Mouse (Mus musculus): Measurements from ENCODE around the gene Mchr1. TPM values are rescaled to one million over a fixed set of nuclear protein-coding genes. Genes with fewer than 3 reads are reported as not detected.

The Mchr1 gene
- total and polyA plus RNA-seq, 3 experiments, result not detected

GRCm38 (mm10) chr15:81246890-81247289, 11.6 kb downstream of the Mchr1 start:
- no peak for DNase-seq (ENCODE audit: extremely low read depth)
- H3K4me1 ChIP-seq (ENCODE audit: control insufficient read depth in 1 of 2, insufficient read depth in 2 of 2), result no peaks in the 10 kb centered on the region
- TF ChIP-seq CHD1 (IDR thresholded peaks at IDR 0.05; ENCODE audit: low read depth, low read length) (no peak), MAFK (IDR thresholded peaks at IDR 0.05; ENCODE audit: insufficient replicate concordance, low read length) (no peak), SMC3 (IDR thresholded peaks at IDR 0.05; ENCODE audit: low read depth, low read length) (no peak), EP300 (IDR thresholded peaks at IDR 0.05; ENCODE audit: low read length) (no peak), CHD2 (IDR thresholded peaks at IDR 0.05; ENCODE audit: low read length) (no peak), NELFE (IDR thresholded peaks at IDR 0.05; ENCODE audit: low read depth, low read length) (no peak), TBP (conservative IDR thresholded peaks at IDR 0.05; ENCODE audit: low read depth, low read length) (no peak), CTCF (conservative IDR thresholded peaks at IDR 0.05 in 1 of 2, IDR thresholded peaks at IDR 0.05 in 1 of 2; ENCODE audit: low read depth in 2 of 2, low read length in 2 of 2) (no peak), ZNF384 (IDR thresholded peaks at IDR 0.05; ENCODE audit: low read depth, low read length) (no peak), POLR2A (IDR thresholded peaks at IDR 0.05; ENCODE audit: low read depth, low read length) (no peak), GABPA (IDR thresholded peaks at IDR 0.05; ENCODE audit: insufficient replicate concordance, low read depth, low read length) (no peak), MYC (IDR thresholded peaks at IDR 0.05; ENCODE audit: low read depth, low read length) (no peak), ZMIZ1 (IDR thresholded peaks at IDR 0.05; ENCODE audit: low read depth, low read length) (no peak), JUND (conservative IDR thresholded peaks at IDR 0.05; ENCODE audit: low read depth, low read length) (no peak), PAX5 (IDR thresholded peaks at IDR 0.05; ENCODE audit: low read length) (no peak), IRF4 (IDR thresholded peaks at IDR 0.05; ENCODE audit: low read depth, low read length) (no peak), ETS1 (conservative IDR thresholded peaks at IDR 0.05; ENCODE audit: low read depth, low read length) (no peak), RAD21 (IDR thresholded peaks at IDR 0.05; ENCODE audit: low read depth, low read length) (no peak), KAT2A (IDR thresholded peaks at IDR 0.05; ENCODE audit: insufficient replicate concordance, low read length) (no peak), JUN (IDR thresholded peaks at IDR 0.05; ENCODE audit: insufficient read depth, low read depth, low read length) (no peak)
- no peak overlapping the region for H3K4me3 ChIP-seq (replicated peaks in 1 of 3; ENCODE audit: low read depth in 2 of 3, low read length in 2 of 3, poor library complexity in 1 of 3)
- H3K27me3 ChIP-seq (replicated peaks), result peaks cover 1% of the 10 kb centered on the region
- H3K79me2 ChIP-seq (replicated peaks; ENCODE audit: control insufficient read depth, extremely low read depth, insufficient read depth, poor library complexity, severe bottlenecking), result no peaks in the 10 kb centered on the region
- H3K36me3 ChIP-seq (replicated peaks in 1 of 2; ENCODE audit: control insufficient read depth in 1 of 2, insufficient read depth in 1 of 2, low read length in 1 of 2), result no peaks in the 10 kb centered on the region
- peaks cover 6% of the 10 kb centered on the region for H3K9me3 ChIP-seq (replicated peaks; ENCODE audit: low read length)
- in situ Hi-C loops (cut with MboI; ENCODE audit: low pct_ligation_motif_present, low pct_unique_long_range_greater_than_20kb, low sequenced_read_pairs), result no loop called here
- H3K27ac ChIP-seq (ENCODE audit: insufficient read depth, low read depth), result no peak overlapping the region
- no peak overlapping the region for H3K9ac ChIP-seq (ENCODE audit: insufficient read depth, low read depth)
- dilution Hi-C loops (cut with MboI; ENCODE audit: extremely low pct_ligation_motif_present, extremely low pct_unique_long_range_greater_than_20kb, low sequenced_read_pairs), result no loop called here
- no peak overlapping the region for H3K4me2 ChIP-seq (ENCODE audit: insufficient read depth, low read depth, poor library complexity, severe bottlenecking)

GRCm38 (mm10) chr15:81247583-81248340, 12.5 kb downstream of the Mchr1 start:
- no peak overlapping the region for H3K4me3 ChIP-seq (replicated peaks in 1 of 3; ENCODE audit: low read depth in 2 of 3, low read length in 2 of 3, poor library complexity in 1 of 3)
- H3K9ac ChIP-seq (ENCODE audit: insufficient read depth, low read depth), result no peak overlapping the region
- in situ Hi-C loops (cut with MboI; ENCODE audit: low pct_ligation_motif_present, low pct_unique_long_range_greater_than_20kb, low sequenced_read_pairs) (no loop called here), dilution Hi-C loops (cut with MboI; ENCODE audit: extremely low pct_ligation_motif_present, extremely low pct_unique_long_range_greater_than_20kb, low sequenced_read_pairs) (no loop called here)
- H3K4me2 ChIP-seq (ENCODE audit: insufficient read depth, low read depth, poor library complexity, severe bottlenecking), result no peak overlapping the region
- peaks cover 3% of the 10 kb centered on the region for H3K27me3 ChIP-seq (replicated peaks)
- DNase-seq (ENCODE audit: extremely low read depth), result no peak
- H3K79me2 ChIP-seq (replicated peaks; ENCODE audit: control insufficient read depth, extremely low read depth, insufficient read depth, poor library complexity, severe bottlenecking), result no peaks in the 10 kb centered on the region
- H3K27ac ChIP-seq (ENCODE audit: insufficient read depth, low read depth), result no peak overlapping the region
- H3K4me1 ChIP-seq (ENCODE audit: control insufficient read depth in 1 of 2, insufficient read depth in 2 of 2), result no peaks in the 10 kb centered on the region
- H3K36me3 ChIP-seq (replicated peaks in 1 of 2; ENCODE audit: control insufficient read depth in 1 of 2, insufficient read depth in 1 of 2, low read length in 1 of 2), result no peaks in the 10 kb centered on the region
- peaks cover 6% of the 10 kb centered on the region for H3K9me3 ChIP-seq (replicated peaks; ENCODE audit: low read length)
- TF ChIP-seq USF2 (conservative IDR thresholded peaks at IDR 0.05; ENCODE audit: low read depth, low read length) (no peak), TBP (conservative IDR thresholded peaks at IDR 0.05; ENCODE audit: low read depth, low read length) (no peak), MYC (IDR thresholded peaks at IDR 0.05; ENCODE audit: low read depth, low read length) (no peak), SIN3A (IDR thresholded peaks at IDR 0.05; ENCODE audit: low read length) (no peak), E2F4 (IDR thresholded peaks at IDR 0.05; ENCODE audit: insufficient replicate concordance, low read depth, low read length) (no peak), JUN (IDR thresholded peaks at IDR 0.05; ENCODE audit: insufficient read depth, low read depth, low read length) (no peak), PAX5 (IDR thresholded peaks at IDR 0.05; ENCODE audit: low read length) (no peak), IRF4 (IDR thresholded peaks at IDR 0.05; ENCODE audit: low read depth, low read length) (no peak)

Data from CH12.LX (cell line).